Mouse (Mus musculus) myocyte (in vitro differentiated cells): ENCODE results near the gene Zfp385c. TPM values are rescaled to one million over a fixed set of nuclear protein-coding genes. Genes with fewer than 3 reads are reported as not detected.

ENCODE experiments used
- H3K27me3 ChIP-seq: one replicate; pipeline ENCODE4 v1.6.1; 2011; ENCODE audit not compliant: control insufficient read depth, insufficient read depth, insufficient read length
- H3K36me3 ChIP-seq: one replicate; pipeline ENCODE4 v1.6.1; 2011; ENCODE audit not compliant: control insufficient read depth, insufficient read depth
- H3K4me2 ChIP-seq: one replicate; pipeline ENCODE4 v1.6.1; 2011; ENCODE audit warnings: low read depth, control low read depth
- H3K4me3 ChIP-seq: one replicate; pipeline ENCODE4 v1.5.1; 2011; ENCODE audit warnings: mild to moderate bottlenecking, control low read depth, moderate library complexity
- H3K79me2 ChIP-seq: one replicate; pipeline ENCODE4 v1.6.1; 2011; ENCODE audit not compliant: control insufficient read depth, insufficient read depth
- H3ac ChIP-seq: one replicate; pipeline ENCODE4 v1.6.1; 2011; ENCODE audit not compliant: control insufficient read depth, insufficient read length
- CEBPB ChIP-seq: IDR thresholded peaks from 2 replicates; pipeline ENCODE4 v1.6.1; 2011; ENCODE audit warnings: mild to moderate bottlenecking, moderate library complexity; ENCODE audit not compliant: poor library complexity, insufficient read depth, severe bottlenecking
- E2F4 ChIP-seq: IDR thresholded peaks from one replicate; pipeline ENCODE4 v1.6.1; 2011; ENCODE audit warnings: mild to moderate bottlenecking, control low read depth, moderate library complexity; ENCODE audit not compliant: insufficient read depth
- MAX ChIP-seq: IDR thresholded peaks from one replicate; pipeline ENCODE4 v1.6.1; 2011; ENCODE audit warnings: low read depth, mild to moderate bottlenecking, control low read depth
- MYOD1 ChIP-seq, 3 experiments: IDR thresholded peaks; one replicate each; pipeline ENCODE4 v1.6.1; 2011; ENCODE audit warnings: control low read depth in 2 of 3, low read depth in 2 of 3, mild to moderate bottlenecking in 2 of 3, moderate library complexity in 1 of 3; ENCODE audit not compliant: insufficient read length in 2 of 3, control insufficient read depth in 1 of 3
- MYOG ChIP-seq, 3 experiments: IDR thresholded peaks; one replicate each; pipeline ENCODE4 v1.6.1; 2011; ENCODE audit warnings: control low read depth in 2 of 3, low read depth in 2 of 3, mild to moderate bottlenecking in 2 of 3; ENCODE audit not compliant: insufficient read length in 2 of 3, control insufficient read depth in 1 of 3, insufficient read depth in 1 of 3
- POLR2A ChIP-seq: IDR thresholded peaks from one replicate; pipeline ENCODE4 v1.6.1; 2011; ENCODE audit warnings: low read depth, mild to moderate bottlenecking, control low read depth, moderate library complexity; ENCODE audit not compliant: insufficient read length
- POLR2AphosphoS2 ChIP-seq: IDR thresholded peaks from one replicate; pipeline ENCODE4 v1.6.1; 2011; ENCODE audit warnings: low read depth, control low read depth; ENCODE audit not compliant: insufficient read length
- REST ChIP-seq: IDR thresholded peaks from one replicate; pipeline ENCODE4 v1.6.1; 2011; ENCODE audit warnings: mild to moderate bottlenecking, control low read depth, moderate library complexity; ENCODE audit not compliant: insufficient read depth, insufficient read length
- SRF ChIP-seq: IDR thresholded peaks from one replicate; pipeline ENCODE4 v1.6.1; 2011; ENCODE audit warnings: low read depth; ENCODE audit not compliant: control insufficient read depth, insufficient read length
- TCF12 ChIP-seq: IDR thresholded peaks from one replicate; pipeline ENCODE4 v1.6.1; 2011; ENCODE audit warnings: mild to moderate bottlenecking, control low read depth; ENCODE audit not compliant: poor library complexity, insufficient read depth, severe bottlenecking
- TCF3 ChIP-seq: IDR thresholded peaks from one replicate; pipeline ENCODE4 v1.6.1; 2011; ENCODE audit warnings: low read depth, control low read depth; ENCODE audit not compliant: insufficient read length
- USF1 ChIP-seq: IDR thresholded peaks from one replicate; pipeline ENCODE4 v1.6.1; 2011; ENCODE audit warnings: low read depth, mild to moderate bottlenecking, control low read depth, moderate library complexity
- polyA plus RNA-seq: library from polyadenylated mRNA; unstranded; fragments of >200 nt; fragmentation: generic; extraction: Trizol; gene quantifications from one replicate; pipeline ENCODE4 v1.2.1, GENCODE M21; 2012; ENCODE audit warnings: missing spikeins

Gene Zfp385c
- polyA plus RNA-seq, 1 experiment: 0.24 TPM

DNA sequence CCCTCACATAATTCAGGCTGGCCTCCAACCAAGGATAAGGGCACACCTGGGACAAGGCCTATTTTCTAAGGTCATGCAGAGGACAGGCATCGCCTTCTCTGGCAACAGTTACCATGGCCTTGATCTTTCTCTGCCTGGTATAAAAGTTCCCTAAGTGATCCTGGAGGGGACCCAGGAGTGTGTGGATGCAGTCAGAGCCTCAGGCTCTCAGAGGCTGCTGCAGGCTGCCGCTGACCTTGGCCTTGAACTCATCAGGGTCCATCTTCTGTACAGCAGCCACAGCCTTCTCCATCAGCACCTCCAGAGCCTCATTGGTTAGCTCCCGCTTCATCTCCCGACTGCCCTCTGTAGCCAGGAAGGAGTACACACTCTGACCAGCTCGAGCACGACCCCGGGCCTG is 5.7 kb upstream of the Zfp385c start:
- Histone ChIP-seq H3ac (no peak overlapping the region), H3K4me3 (no peak overlapping the region), H3K27me3 (no peaks in the 10 kb centered on the region), H3K36me3 (no peaks in the 10 kb centered on the region), H3K4me2 (no peak overlapping the region), H3K79me2 (no peaks in the 10 kb centered on the region)
- no peak for TF ChIP-seq POLR2AphosphoS2
- TF ChIP-seq USF1: no peak
- no peak for TF ChIP-seq CEBPB
- no peak for TF ChIP-seq MYOG (IDR thresholded peaks at IDR 0.05; ENCODE audit: control insufficient read depth in 1 of 3, insufficient read depth in 1 of 3, insufficient read length in 2 of 3, low read depth in 2 of 3)
- no peak for TF ChIP-seq TCF12
- no peak for TF ChIP-seq POLR2A
- TF ChIP-seq E2F4: no peak
- no peak for TF ChIP-seq MYOD1 (IDR thresholded peaks at IDR 0.05; ENCODE audit: control insufficient read depth in 1 of 3, insufficient read length in 2 of 3, low read depth in 2 of 3)
- TF ChIP-seq TCF3: no peak
- TF ChIP-seq REST: no peak
- no peak for TF ChIP-seq SRF
- no peak for TF ChIP-seq MAX

DNA sequence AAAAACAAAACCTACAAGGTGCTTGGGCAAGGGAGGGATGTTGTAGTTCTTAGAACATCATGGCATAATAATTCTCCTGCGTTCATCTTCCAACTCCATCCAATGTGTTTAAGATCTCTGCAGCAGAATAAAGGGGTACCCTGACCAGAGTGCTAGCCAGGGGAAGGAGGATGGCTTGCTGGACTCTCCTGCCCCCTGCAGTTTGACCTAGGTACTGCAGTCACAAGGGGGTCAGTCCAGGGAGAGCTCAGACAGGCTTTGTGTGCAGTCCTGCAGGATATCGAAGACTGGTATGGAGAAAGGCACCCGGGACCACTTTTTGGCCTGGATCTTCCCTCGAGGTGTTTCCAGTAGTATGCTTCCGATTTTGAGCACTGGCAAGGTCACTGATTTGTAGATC is 2.7 kb upstream of the Zfp385c start:
- H3K4me3 ChIP-seq: no peak overlapping the region
- no peak overlapping the region for H3ac ChIP-seq
- no peaks in the 10 kb centered on the region for H3K79me2 ChIP-seq
- TF ChIP-seq E2F4: no peak
- TF ChIP-seq REST: no peak
- TF ChIP-seq TCF3: no peak
- no peak for TF ChIP-seq MAX
- TF ChIP-seq USF1: no peak
- TF ChIP-seq SRF: no peak
- no peak for TF ChIP-seq POLR2A
- TF ChIP-seq MYOD1 (IDR thresholded peaks at IDR 0.05; ENCODE audit: control insufficient read depth in 1 of 3, insufficient read length in 2 of 3, low read depth in 2 of 3): no peak
- no peak for TF ChIP-seq CEBPB
- TF ChIP-seq TCF12: no peak
- H3K36me3 ChIP-seq: no peaks in the 10 kb centered on the region
- no peaks in the 10 kb centered on the region for H3K27me3 ChIP-seq
- H3K4me2 ChIP-seq: no peak overlapping the region

DNA sequence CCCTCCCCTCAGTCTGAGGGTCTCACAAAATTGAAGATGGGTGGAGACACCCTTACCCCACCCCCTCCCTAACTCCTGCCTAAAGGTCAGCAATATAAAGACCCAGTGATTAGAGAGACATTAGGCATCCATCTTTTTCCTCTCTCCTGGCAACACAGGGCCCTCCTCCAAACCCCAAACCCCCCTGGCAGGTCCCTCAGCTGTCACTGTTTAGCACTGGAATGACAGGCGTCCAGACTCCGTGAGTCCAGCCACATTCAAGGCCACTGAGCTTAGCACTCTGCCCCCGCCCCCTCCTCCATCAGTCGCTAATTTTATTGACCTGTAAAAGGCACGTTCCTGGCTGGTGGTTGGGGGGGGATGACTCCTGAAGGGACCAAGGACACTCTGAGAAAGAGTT is 899 bp upstream of the Zfp385c start:
- TF ChIP-seq POLR2AphosphoS2 (no peak), MAX (no peak), MYOD1 (IDR thresholded peaks at IDR 0.05; ENCODE audit: control insufficient read depth in 1 of 3, insufficient read length in 2 of 3, low read depth in 2 of 3) (peak in 2 of 3 experiments; percentile 45 to 67), MYOG (IDR thresholded peaks at IDR 0.05; ENCODE audit: control insufficient read depth in 1 of 3, insufficient read depth in 1 of 3, insufficient read length in 2 of 3, low read depth in 2 of 3) (peak in 1 of 3 experiments; percentile 72), TCF12 (peak; percentile 40)
- no peak overlapping the region for H3K4me3 ChIP-seq
- H3K27me3 ChIP-seq: no peaks in the 10 kb centered on the region
- no peaks in the 10 kb centered on the region for H3K79me2 ChIP-seq
- no peaks in the 10 kb centered on the region for H3K36me3 ChIP-seq
- no peak overlapping the region for H3ac ChIP-seq
- H3K4me2 ChIP-seq: no peak overlapping the region

DNA sequence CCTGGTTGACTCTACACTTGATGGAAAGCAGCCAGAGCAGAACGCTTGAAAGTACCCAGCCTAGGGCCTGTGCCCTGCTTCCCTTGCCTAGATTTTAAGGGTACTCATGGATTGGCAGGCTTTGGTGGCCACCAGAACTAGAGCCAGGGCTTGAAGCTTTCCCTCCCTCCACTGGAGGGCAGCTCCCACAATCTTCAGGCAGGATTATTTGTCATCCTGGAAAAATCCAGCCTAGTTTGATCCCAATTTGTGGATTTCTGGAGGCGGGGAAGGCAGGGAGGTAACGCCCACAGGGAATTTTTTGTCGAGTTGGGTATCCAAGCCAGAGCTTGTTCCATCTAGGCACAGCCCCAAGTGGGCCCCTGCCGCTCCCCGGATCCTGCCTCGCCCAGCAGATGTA is 1.9 kb downstream of the Zfp385c start:
- no peak overlapping the region for H3ac ChIP-seq
- no peak overlapping the region for H3K4me3 ChIP-seq
- H3K36me3 ChIP-seq: no peaks in the 10 kb centered on the region
- H3K27me3 ChIP-seq: no peaks in the 10 kb centered on the region
- TF ChIP-seq SRF (no peak), POLR2AphosphoS2 (no peak), MAX (no peak), POLR2A (no peak), TCF3 (no peak), CEBPB (no peak), USF1 (no peak), REST (no peak), TCF12 (no peak), MYOD1 (IDR thresholded peaks at IDR 0.05; ENCODE audit: control insufficient read depth in 1 of 3, insufficient read length in 2 of 3, low read depth in 2 of 3) (no peak), E2F4 (no peak), MYOG (IDR thresholded peaks at IDR 0.05; ENCODE audit: control insufficient read depth in 1 of 3, insufficient read depth in 1 of 3, insufficient read length in 2 of 3, low read depth in 2 of 3) (no peak)
- no peaks in the 10 kb centered on the region for H3K79me2 ChIP-seq
- no peak overlapping the region for H3K4me2 ChIP-seq

DNA sequence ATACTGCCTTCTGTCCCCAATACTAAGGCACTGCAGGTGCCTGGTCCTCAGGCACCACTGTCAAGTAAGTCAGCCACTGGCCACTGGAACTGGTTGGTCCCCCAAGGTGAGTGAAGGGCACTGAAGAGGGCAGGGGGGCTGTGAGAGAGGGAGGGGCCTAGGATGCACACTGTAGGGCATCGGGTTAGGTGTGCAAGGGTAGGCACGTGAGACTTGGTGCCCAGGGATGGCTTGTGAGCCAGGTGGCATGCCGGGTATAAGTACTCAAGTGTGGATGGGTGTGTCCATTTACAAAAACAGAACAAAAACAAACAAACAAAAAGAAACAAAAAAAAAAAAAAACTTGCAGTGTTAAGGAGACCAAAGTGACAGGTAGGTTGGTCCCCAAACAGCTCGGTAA is 3.8 kb downstream of the Zfp385c start:
- Histone ChIP-seq H3K36me3 (no peaks in the 10 kb centered on the region), H3K27me3 (no peaks in the 10 kb centered on the region), H3K79me2 (no peaks in the 10 kb centered on the region), H3K4me2 (no peak overlapping the region), H3ac (no peak overlapping the region), H3K4me3 (no peak overlapping the region)
- TF ChIP-seq TCF12 (no peak), POLR2AphosphoS2 (no peak), USF1 (no peak), TCF3 (no peak), MYOD1 (IDR thresholded peaks at IDR 0.05; ENCODE audit: control insufficient read depth in 1 of 3, insufficient read length in 2 of 3, low read depth in 2 of 3) (no peak), POLR2A (no peak), MAX (no peak), E2F4 (no peak), CEBPB (no peak)
